ENCODE assay signal across 8 mouse cellular contexts in the genomic region with DNA sequence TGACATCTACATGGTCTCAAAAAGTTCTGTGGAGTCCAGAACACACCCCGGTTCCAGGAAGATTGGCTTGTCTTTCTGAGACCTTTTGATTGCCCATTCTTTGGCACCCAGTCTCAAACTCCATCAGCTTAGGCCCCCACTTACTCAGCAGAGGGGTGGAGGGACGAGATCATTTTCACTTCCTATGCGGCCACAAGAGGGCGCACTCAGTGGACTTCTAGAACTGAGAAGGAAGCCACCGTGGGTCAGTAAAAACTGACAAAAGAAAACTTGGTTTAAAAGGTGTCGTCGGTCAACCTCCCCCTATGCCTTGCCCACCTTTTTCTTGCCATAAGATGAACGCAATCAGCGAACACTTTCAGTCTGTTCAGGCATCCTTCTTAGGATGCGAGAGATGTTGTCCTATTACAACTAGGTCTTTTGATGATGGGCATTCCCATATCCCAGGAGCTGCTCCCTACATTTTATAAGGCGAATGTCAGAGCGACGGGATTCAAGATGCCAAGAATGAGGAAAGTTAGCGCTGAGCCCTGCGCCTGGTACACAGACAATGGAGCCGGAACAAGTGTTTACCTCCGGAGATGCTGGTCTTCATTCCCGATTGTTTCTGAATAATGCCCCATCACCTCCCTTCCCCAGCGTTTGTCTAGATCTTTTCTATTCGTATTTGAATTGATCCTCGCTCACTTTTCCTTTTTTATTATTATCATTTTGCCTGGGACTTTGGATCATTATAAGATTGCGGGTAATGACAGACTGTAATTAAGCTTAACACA. TPM values are rescaled to one million over a fixed set of nuclear protein-coding genes. Genes with fewer than 3 reads are reported as not detected.
DNase-seq lines count a peak whose midpoint lies in the region; ATAC-seq and TF ChIP-seq lines count a peak whose summit lies in the region.

No protein-coding gene starts in this region.

- H3K27me3 ChIP-seq in embryonic facial prominence, embryonic 15.5 days: peaks cover 5% of the 10 kb centered on the region
- peaks cover 7% of the 10 kb centered on the region; the same call in 1 of the 2 replicates for H3K27me3 ChIP-seq in heart, embryonic 12.5 days (replicated peaks)
- 0 out of 2 replicates have a peak, but pooled peaks cover 4% of the 10 kb centered on the region for H3K27me3 ChIP-seq in kidney, postnatal 0 days (ENCODE audit: insufficient read depth, low read length)
- no peaks in the 10 kb centered on the region for H3K27me3 ChIP-seq in liver, adult 2 months (ENCODE audit: control insufficient read depth, insufficient read depth, low read length)

- H3K4me3 ChIP-seq in bone marrow macrophage, adult 2 months (ENCODE audit: insufficient read depth, low read length): no peak overlapping the region
- H3K4me3 ChIP-seq in embryonic facial prominence, embryonic 15.5 days (replicated peaks): peak overlapping the region; percentile 26
- peak overlapping the region; percentile 35 for H3K4me3 ChIP-seq in heart, embryonic 12.5 days
- H3K4me3 ChIP-seq in kidney, postnatal 0 days (replicated peaks; ENCODE audit: low read depth, low read length): peak overlapping the region; percentile 24
- H3K4me3 ChIP-seq in liver, adult 2 months (ENCODE audit: insufficient read depth, low read depth, low read length): no peak overlapping the region

- peak overlapping the region; percentile 52 for H3K4me2 ChIP-seq in embryonic facial prominence, embryonic 15.5 days (replicated peaks)
- H3K4me2 ChIP-seq in heart, embryonic 12.5 days: peak overlapping the region; percentile 64
- peak overlapping the region; percentile 56 for H3K4me2 ChIP-seq in kidney, postnatal 0 days (ENCODE audit: low read length)

- H3K36me3 ChIP-seq in embryonic facial prominence, embryonic 15.5 days: no peaks in the 10 kb centered on the region
- H3K36me3 ChIP-seq in heart, embryonic 12.5 days: no peaks in the 10 kb centered on the region
- H3K36me3 ChIP-seq in kidney, postnatal 0 days (ENCODE audit: insufficient read depth, low read length): no peaks in the 10 kb centered on the region
- no peaks in the 10 kb centered on the region for H3K36me3 ChIP-seq in liver, adult 2 months (ENCODE audit: control insufficient read depth, insufficient read depth, low read length)

- TF ChIP-seq CTCF in bone marrow macrophage, adult 2 months (IDR thresholded peaks at IDR 0.05; ENCODE audit: low read depth, low read length): peak; percentile 92
- TF ChIP-seq CTCF in kidney, postnatal 0 days (IDR thresholded peaks at IDR 0.05; ENCODE audit: low read depth): peak; percentile 79
- peak; percentile 70 for TF ChIP-seq CTCF in liver, adult 2 months (IDR thresholded peaks at IDR 0.05; ENCODE audit: low read depth, low read length)

- H3K27ac ChIP-seq in bone marrow macrophage, adult 2 months (ENCODE audit: insufficient read depth, low read depth, low read length): no peak overlapping the region
- H3K27ac ChIP-seq in embryonic facial prominence, embryonic 15.5 days (replicated peaks): no peak overlapping the region
- H3K27ac ChIP-seq in heart, embryonic 12.5 days (ENCODE audit: poor library complexity, severe bottlenecking): no peak overlapping the region
- H3K27ac ChIP-seq in kidney, postnatal 0 days: no peak overlapping the region
- no peak overlapping the region for H3K27ac ChIP-seq in liver, adult 2 months (replicated peaks; ENCODE audit: insufficient read depth, low read depth, low read length)

- no peak for TF ChIP-seq POLR2A in bone marrow macrophage, adult 2 months (IDR thresholded peaks at IDR 0.05; ENCODE audit: borderline replicate concordance, low read depth, low read length)
- no peak for TF ChIP-seq POLR2A in liver, adult 2 months (IDR thresholded peaks at IDR 0.05; ENCODE audit: extremely low read depth, insufficient read depth, low read length)

- H3K79me2 ChIP-seq in liver, adult 2 months (ENCODE audit: control insufficient read depth, insufficient read depth, low read length): no peaks in the 10 kb centered on the region

- ATAC-seq in embryonic facial prominence, embryonic 15.5 days (ENCODE audit: insufficient number of reproducible peaks, low FRiP score, low TSS enrichment, low read depth): no peak
- no peak for ATAC-seq in heart, embryonic 12.5 days (ENCODE audit: insufficient number of reproducible peaks, low FRiP score)
- no peak for ATAC-seq in kidney, postnatal 0 days (replicated peaks; ENCODE audit: low FRiP score, low read depth)

- 24% methylated on average over 22 of the region's 22 CpGs for WGBS in embryonic facial prominence, embryonic 15.5 days
- WGBS in heart, embryonic 12.5 days: 32% methylated on average over 22 of the region's 22 CpGs
- 29% methylated on average over 22 of the region's 22 CpGs for WGBS in kidney, postnatal 0 days
- 30% methylated on average over 22 of the region's 22 CpGs for WGBS in liver, adult 2 months

- no peak overlapping the region for H3K9ac ChIP-seq in embryonic facial prominence, embryonic 15.5 days
- H3K9ac ChIP-seq in heart, embryonic 12.5 days: no peak overlapping the region; the same call in 1 of the 2 replicates
- H3K9ac ChIP-seq in kidney, postnatal 0 days (ENCODE audit: low read depth, low read length): no peak overlapping the region
- H3K9ac ChIP-seq in liver, adult 2 months (ENCODE audit: low read depth, low read length): no peak overlapping the region

- no peaks in the 10 kb centered on the region for H3K9me3 ChIP-seq in embryonic facial prominence, embryonic 15.5 days (replicated peaks)
- H3K9me3 ChIP-seq in heart, embryonic 12.5 days (replicated peaks): peaks cover 7% of the 10 kb centered on the region; the same call in 1 of the 2 replicates
- no peaks in the 10 kb centered on the region for H3K9me3 ChIP-seq in kidney, postnatal 0 days (replicated peaks; ENCODE audit: low read length)

- H3K4me1 ChIP-seq in bone marrow macrophage, adult 2 months (ENCODE audit: control insufficient read depth, insufficient read depth, low read length): no peaks in the 10 kb centered on the region
- peaks cover 14% of the 10 kb centered on the region for H3K4me1 ChIP-seq in embryonic facial prominence, embryonic 15.5 days
- 0 out of 2 replicates have a peak, but pooled peaks cover 4% of the 10 kb centered on the region for H3K4me1 ChIP-seq in heart, embryonic 12.5 days (replicated peaks)
- H3K4me1 ChIP-seq in kidney, postnatal 0 days (replicated peaks; ENCODE audit: insufficient read depth, low read length): peaks cover 3% of the 10 kb centered on the region; the same call in 1 of the 2 replicates
- no peaks in the 10 kb centered on the region for H3K4me1 ChIP-seq in liver, adult 2 months (ENCODE audit: control insufficient read depth, insufficient read depth, low read length)

- DNase-seq in CD4-positive helper T cell, adult 2 months (ENCODE audit: low read depth, low spot score): peak; percentile 34
- DNase-seq in kidney, postnatal 0 days (ENCODE audit: low spot score): peak; percentile 80
- DNase-seq in liver, adult 2 months (ENCODE audit: extremely low read depth, low read depth, low spot score): peak; percentile 23
- peak; percentile 77 for DNase-seq in neural tube, embryonic 10.5 days (ENCODE audit: extremely low spot score, low spot score)
- DNase-seq in testis, postnatal 14 days (ENCODE audit: low spot score): peak; percentile 41

RNA-seq across cellular contexts. Expression of a gene that starts 44.1 kb away (rescaled TPM):
- polyA plus RNA-seq in bone marrow macrophage, adult 2 months (2012; ENCODE audit: insufficient read depth, insufficient read length, missing spikeins): not detected in 2 replicates
- 4.1 TPM in 2 replicates for polyA plus RNA-seq in embryonic facial prominence, embryonic 15.5 days (2015; fragmentation: Nextera tagmentation; extraction: Ambion mirVana)
- polyA plus RNA-seq in heart, embryonic 12.5 days (2016; fragmentation: Nextera tagmentation; extraction: Ambion mirVana): 2.6 and 3.1 TPM in 2 replicates
- 3.5 and 3.6 TPM in 2 replicates for polyA plus RNA-seq in kidney, postnatal 0 days (2015; fragmentation: Nextera tagmentation; extraction: Ambion mirVana)
- 0.83 and 1.2 TPM in 2 replicates for total RNA-seq in liver, adult 2 months (2014; rRNA removed)
- 0.42 and 0.43 TPM in 2 replicates for polyA plus RNA-seq in liver, adult 2 months (2012; rRNA removed)

RNA-seq across cellular contexts. Expression of a gene that starts 50.8 kb away (rescaled TPM):
- polyA plus RNA-seq in bone marrow macrophage, adult 2 months (2012; ENCODE audit: insufficient read depth, insufficient read length, missing spikeins): not detected in 2 replicates
- polyA plus RNA-seq in embryonic facial prominence, embryonic 15.5 days (2015; fragmentation: Nextera tagmentation; extraction: Ambion mirVana): 7.5 and 7.6 TPM in 2 replicates
- 3.8 TPM in 2 replicates for polyA plus RNA-seq in heart, embryonic 12.5 days (2016; fragmentation: Nextera tagmentation; extraction: Ambion mirVana)
- polyA plus RNA-seq in kidney, postnatal 0 days (2015; fragmentation: Nextera tagmentation; extraction: Ambion mirVana): 3.8 and 4.2 TPM in 2 replicates
- total RNA-seq in liver, adult 2 months (2014; rRNA removed): 0.18 and 0.20 TPM in 2 replicates
- 0.04 and 0.06 TPM in 2 replicates for polyA plus RNA-seq in liver, adult 2 months (2012; rRNA removed)

Comparison
In these comparisons a context has a peak if more than half of its experiments do, and no peak if none do; other contexts are left out.
1. DNase-seq: peak in every context shown above with its lines; median percentile 80 in kidney, postnatal 0 days; 77 in neural tube, embryonic 10.5 days; 41 in testis, postnatal 14 days; 34 in CD4-positive helper T cell, adult 2 months; 23 in liver, adult 2 months.
2. H3K4me3 ChIP-seq: peak in embryonic facial prominence, embryonic 15.5 days (single experiment), heart, embryonic 12.5 days (single experiment) and kidney, postnatal 0 days (single experiment); none in bone marrow macrophage, adult 2 months (single experiment) and liver, adult 2 months (single experiment).
3. Peak in every context shown above with its lines, with median percentiles within 50 percentile points of each other: CTCF ChIP-seq and H3K4me2 ChIP-seq.